Mouse (Mus musculus): Measurements from ENCODE around the gene Noct. TPM values are rescaled to one million over a fixed set of nuclear protein-coding genes. Genes with fewer than 3 reads are reported as not detected.
"Not testable (repeated sequence)": the region's sequence is repeated elsewhere in the genome, so short reads cannot be mapped to it uniquely, and the experiment has no call there.

The Noct gene
- polyA plus RNA-seq (2021) = 36.1 TPM

DNA sequence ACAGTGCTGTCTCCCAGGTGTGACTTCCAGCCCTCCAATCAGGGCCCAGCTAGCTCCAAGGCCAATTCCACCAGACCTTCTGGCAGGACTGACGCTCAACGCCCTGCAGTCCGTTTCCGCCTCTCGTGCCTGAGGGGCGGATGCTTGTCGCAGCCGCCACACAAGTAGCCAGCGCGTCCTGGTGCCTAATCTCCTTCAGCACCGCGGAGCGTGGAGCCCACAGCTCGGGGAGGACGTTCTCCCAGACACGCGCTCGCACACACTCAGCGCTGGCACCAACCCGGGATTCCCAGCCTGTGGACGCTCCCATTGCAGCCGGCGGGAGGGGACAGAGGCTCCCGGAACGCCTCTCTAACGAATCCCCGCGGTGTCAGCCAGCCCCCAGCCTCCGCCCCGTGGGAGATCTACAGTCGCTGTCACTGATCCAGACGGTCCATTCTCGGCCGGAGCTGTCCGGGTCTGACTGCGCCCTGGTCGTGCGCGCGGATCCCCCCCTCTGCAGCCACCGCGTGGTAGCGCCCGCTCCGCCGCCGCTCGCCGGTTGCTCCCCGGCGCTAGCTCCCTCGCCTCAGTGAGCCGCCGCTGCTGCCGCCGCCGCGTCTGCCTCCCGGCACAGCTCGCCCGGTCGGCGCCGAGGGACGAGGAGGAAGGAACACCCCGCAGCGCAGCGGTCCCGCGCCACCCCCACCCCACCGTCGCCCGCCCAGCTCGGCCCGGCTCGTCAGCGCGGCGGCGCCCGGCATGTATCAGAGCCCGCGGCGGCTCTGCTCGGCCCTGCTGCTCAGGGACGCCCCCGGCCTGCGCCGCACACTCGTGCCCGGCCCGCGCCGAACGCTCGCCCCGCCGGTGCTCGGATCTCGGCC is at the start of gene Noct:
Noct (plus strand) TSS at position 85 of the 863 bp plus-strand sequence.
- H3K27me3 ChIP-seq = no peaks in the 10 kb centered on the region
- TF ChIP-seq CTCF (IDR thresholded peaks at IDR 0.05) = no peak
- ChIA-PET POLR2A (interaction anchor here (0.7 to 3.5 kb wide), 8 partner anchors 10 to 142 kb away, joined by 3 to 13 read pairs (median 4); no protein-coding TSS in a partner anchor), CTCF (interaction anchor here (1.1 to 5.2 kb wide), 5 partner anchors 7 to 129 kb away, joined by 3 to 39 read pairs (median 6); no protein-coding TSS in a partner anchor)
- in situ Hi-C loops (cut with MboI; ENCODE audit: low pct_unique_long_range_greater_than_20kb) = no loop called here
- DNase-seq (ENCODE audit: low read depth, low spot score) (peak; percentile 80), ATAC-seq (peak; percentile 70)

DNA sequence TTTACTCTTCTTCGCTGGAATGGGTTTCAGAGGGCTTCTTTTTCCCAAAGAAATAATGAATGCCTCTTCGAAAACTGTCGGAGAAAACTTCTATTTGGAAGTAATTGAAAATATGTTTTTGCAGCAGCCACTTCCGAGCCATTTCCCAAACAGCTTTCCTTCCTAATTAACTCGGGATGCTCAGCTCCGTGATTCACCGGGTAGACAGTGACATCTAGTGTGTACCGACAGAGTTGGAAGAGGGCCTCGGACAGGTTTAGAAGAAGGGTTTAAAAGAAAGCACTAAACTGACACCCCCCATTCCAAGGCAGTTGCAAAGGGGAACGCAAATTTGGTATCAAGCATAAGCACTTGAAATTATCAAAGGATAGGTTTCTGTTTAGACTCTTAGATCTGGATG is 46.1 kb upstream of the Noct start:
- peak; percentile 56 for TF ChIP-seq CTCF (IDR thresholded peaks at IDR 0.05)
- H3K27me3 ChIP-seq = no peaks in the 10 kb centered on the region
- ChIA-PET POLR2A (interaction anchor here (1.5 kb wide), 1 partner anchor 15 kb away, joined by 3 read pairs; no protein-coding TSS in a partner anchor), CTCF (interaction anchor here (0.8 to 1.3 kb wide), 4 partner anchors 8 to 52 kb away, joined by 3 read pairs; no protein-coding TSS in a partner anchor)
- in situ Hi-C loops (cut with MboI; ENCODE audit: low pct_unique_long_range_greater_than_20kb) = loop anchor here (10.0 kb wide), 2 partner anchors 263 to 793 kb away; no protein-coding TSS in a partner anchor
- DNase-seq (ENCODE audit: low read depth, low spot score) = no peak
- ATAC-seq = no peak

DNA sequence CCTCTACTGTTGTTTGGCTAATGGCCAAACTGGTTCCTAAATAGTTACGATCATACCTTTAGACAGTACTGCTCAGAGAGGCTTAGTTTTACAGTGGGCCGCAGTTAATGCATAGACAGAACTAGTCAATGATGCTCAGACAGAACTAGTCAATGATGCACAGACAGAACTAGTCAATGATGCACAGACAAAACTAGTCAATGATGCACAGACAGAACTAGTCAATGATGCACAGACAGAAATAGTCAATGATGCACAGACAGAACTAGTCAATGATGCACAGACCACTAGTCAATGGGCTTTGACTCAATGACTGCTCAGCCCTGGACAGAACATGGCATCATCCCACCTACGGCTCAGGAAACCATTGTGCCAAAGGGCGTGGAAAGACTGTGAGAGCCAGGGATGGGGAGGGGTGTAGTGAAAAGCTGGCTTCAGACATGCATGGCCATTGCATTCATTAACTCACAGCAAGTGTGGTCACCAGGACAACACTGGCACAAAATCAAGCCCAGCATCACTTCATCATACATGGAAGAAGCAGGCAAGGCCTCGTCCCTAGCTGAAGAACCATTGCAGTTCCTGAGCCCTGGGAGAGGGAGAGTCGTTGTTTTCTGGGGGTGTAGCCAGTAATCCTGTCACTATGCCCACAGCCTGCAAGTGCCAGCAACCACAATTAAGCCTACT is 44.6 kb upstream of the Noct start:
- no peaks in the 10 kb centered on the region for H3K27me3 ChIP-seq
- ChIA-PET POLR2A (interaction anchor here (0.9 kb wide), 1 partner anchor 15 kb away, joined by 3 read pairs; no protein-coding TSS in a partner anchor), CTCF (interaction anchor here (1.2 kb wide), 1 partner anchor 9 kb away, joined by 4 read pairs; no protein-coding TSS in a partner anchor)
- ATAC-seq (no peak), DNase-seq (ENCODE audit: low read depth, low spot score) (no peak)
- in situ Hi-C loops (cut with MboI; ENCODE audit: low pct_unique_long_range_greater_than_20kb) = loop anchor here (10.0 kb wide), 2 partner anchors 265 to 795 kb away; no protein-coding TSS in a partner anchor
- TF ChIP-seq CTCF (IDR thresholded peaks at IDR 0.05) = no peak

DNA sequence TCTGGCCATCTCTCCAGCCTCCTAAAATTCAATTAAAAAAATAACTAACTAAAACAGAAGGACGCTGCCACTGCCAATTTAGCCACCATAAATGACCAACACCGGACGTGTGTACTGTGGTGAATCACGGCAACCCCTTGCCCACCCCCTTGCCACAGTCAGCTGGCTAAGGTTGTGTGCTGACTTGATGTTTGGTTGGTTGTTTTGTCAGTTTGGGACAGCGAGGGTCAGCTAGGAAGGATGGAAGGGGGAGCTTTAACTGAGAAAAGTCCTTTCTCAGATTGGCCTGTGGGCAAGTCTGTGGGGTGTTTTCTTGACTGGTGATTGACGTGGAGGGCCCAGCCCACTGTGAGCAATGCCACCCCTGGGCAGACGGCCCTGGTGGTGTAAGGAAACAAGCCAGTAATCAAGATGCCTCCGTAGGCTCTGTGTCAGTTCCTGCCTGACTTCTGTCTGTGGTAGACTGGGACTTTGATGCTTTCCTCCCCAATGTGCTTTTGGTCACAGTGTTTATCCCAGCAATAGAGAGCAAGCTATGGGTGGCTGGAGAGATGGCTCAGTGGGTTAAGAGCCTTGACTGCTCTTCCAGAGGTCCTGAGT is 43.8 kb upstream of the Noct start:
- DNase-seq (ENCODE audit: low read depth, low spot score) = no peak
- ChIA-PET CTCF (no interaction called here), POLR2A (interaction anchor here (0.9 kb wide), 1 partner anchor 15 kb away, joined by 3 read pairs; no protein-coding TSS in a partner anchor)
- no peak for ATAC-seq
- TF ChIP-seq CTCF (IDR thresholded peaks at IDR 0.05) = no peak
- H3K27me3 ChIP-seq = no peaks in the 10 kb centered on the region
- in situ Hi-C loops (cut with MboI; ENCODE audit: low pct_unique_long_range_greater_than_20kb) = no loop called here

DNA sequence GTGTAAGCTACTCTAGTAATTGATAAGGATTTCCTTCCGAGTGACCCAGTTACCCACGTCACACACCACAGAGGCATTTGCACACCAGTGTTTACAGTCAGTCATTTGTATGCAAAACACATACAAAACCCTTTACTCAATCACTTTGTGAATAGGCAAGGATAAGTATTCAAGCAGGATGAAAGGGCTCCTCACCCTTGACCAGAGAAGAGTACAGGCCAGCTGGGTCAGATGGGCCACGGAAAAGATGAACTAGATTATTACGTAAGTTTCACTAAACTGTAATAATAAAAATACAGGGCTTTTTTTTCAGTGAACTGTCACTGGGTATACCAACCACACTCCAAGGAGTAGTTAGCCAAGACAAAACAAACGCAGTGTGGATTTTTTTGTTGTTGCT is 41.8 kb upstream of the Noct start:
- no peak for DNase-seq (ENCODE audit: low read depth, low spot score)
- CTCF ChIA-PET = interaction anchor here (1.2 kb wide), 1 partner anchor 52 kb away, joined by 5 read pairs; no protein-coding TSS in a partner anchor
- no peak for TF ChIP-seq CTCF (IDR thresholded peaks at IDR 0.05)
- POLR2A ChIA-PET = no interaction called here
- in situ Hi-C loops (cut with MboI; ENCODE audit: low pct_unique_long_range_greater_than_20kb) = no loop called here
- no peak for ATAC-seq
- no peaks in the 10 kb centered on the region for H3K27me3 ChIP-seq

DNA sequence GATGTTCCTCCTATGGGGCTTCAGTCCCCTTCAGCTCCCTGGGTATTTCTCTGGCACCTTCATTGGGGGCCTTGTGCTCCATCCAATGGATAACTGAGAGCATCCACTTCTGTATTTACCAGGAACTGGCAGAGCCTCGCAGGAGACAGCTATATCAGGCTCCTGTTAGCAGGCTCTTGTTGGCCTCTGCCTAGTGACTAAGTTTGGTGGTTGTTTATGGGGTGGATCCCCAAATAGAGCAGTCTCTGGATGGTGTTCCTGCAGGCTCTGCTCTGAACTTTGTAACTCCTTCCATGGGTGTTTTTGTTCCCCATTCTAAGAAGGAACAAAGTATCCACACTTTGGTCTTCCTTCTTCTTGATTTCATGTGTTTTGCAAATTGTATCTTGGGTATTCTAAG is 40.7 kb upstream of the Noct start:
- CTCF ChIA-PET, ATAC-seq, POLR2A ChIA-PET: not testable (repeated sequence)

DNA sequence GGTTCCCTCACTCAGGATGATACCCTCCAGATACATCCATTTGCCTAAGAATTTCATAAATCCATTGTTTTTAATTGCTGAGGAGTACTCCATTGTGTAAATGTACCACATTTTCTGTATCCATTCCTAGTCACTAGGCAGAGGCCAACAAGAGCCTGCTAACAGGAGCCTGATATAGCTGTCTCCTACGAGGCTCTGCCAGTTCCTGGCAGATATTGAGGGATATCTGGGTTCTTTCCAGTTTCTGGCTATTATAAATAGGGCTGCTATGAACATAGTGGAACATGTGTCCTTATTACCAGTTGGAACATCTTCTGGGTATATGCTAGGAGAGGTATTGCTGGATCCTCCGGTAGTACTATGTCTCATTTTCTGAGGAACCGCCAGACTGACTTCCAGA is 40.3 kb upstream of the Noct start:
- in situ Hi-C loops (cut with MboI; ENCODE audit: low pct_unique_long_range_greater_than_20kb) = not testable (repeated sequence)

More for the DNA sequence above, 40.7 kb upstream of the Noct start:
- in situ Hi-C loops (cut with MboI; ENCODE audit: low pct_unique_long_range_greater_than_20kb); H3K27me3 ChIP-seq; DNase-seq (ENCODE audit: low read depth, low spot score): not testable (repeated sequence)

DNA sequence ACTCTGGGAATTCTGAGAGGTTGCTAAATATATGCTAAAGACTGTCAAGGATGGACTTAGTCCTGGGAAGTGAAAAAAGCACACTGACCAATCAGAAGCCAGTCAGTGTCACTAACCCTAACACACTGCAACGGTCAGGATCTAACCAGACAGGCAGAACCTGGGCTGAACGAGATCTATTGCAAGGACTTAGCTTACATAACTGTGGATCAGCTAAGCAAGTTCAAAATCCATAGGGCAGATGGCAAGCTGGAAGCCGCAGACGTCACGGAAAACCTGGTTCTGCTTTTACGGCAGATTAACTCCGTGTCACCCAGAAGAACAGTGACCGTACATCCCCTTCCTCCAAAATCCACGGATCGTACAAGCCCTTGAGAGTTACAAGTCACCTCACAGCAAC is 39.5 kb upstream of the Noct start:
- no peak for DNase-seq (ENCODE audit: low read depth, low spot score)
- no peak for TF ChIP-seq CTCF (IDR thresholded peaks at IDR 0.05)
- CTCF ChIA-PET = interaction anchor here (1.3 to 1.4 kb wide), 2 partner anchors 9 to 10 kb away, joined by 3 to 4 read pairs; no protein-coding TSS in a partner anchor
- in situ Hi-C loops (cut with MboI; ENCODE audit: low pct_unique_long_range_greater_than_20kb) = no loop called here
- H3K27me3 ChIP-seq = no peaks in the 10 kb centered on the region
- POLR2A ChIA-PET = no interaction called here
- ATAC-seq = no peak

More for the DNA sequence above, 40.3 kb upstream of the Noct start:
- DNase-seq (ENCODE audit: low read depth, low spot score); POLR2A ChIA-PET; ATAC-seq; H3K27me3 ChIP-seq: not testable (repeated sequence)
- CTCF ChIA-PET = interaction anchor here (1.3 to 1.4 kb wide), 2 partner anchors 8 to 11 kb away, joined by 3 to 4 read pairs; no protein-coding TSS in a partner anchor

DNA sequence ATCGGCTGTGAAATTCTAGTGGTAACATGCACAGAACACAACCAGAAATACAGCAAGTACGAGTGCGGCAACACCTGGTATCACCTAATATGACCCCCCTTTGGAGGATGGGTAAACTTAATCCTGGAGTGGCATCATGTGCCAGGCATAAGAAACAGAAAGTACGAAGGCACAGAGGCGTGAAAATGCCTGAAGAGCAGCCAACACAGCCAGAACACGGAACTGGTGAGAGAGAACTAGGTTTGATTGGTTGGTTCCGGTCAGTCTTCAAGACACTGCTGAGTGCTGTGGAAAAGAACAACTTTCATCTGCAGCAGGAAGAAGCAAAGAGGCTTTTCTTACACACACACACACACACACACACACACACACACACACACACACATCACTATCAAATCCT is 38.8 kb upstream of the Noct start:
- no peaks in the 10 kb centered on the region for H3K27me3 ChIP-seq
- ChIA-PET POLR2A (no interaction called here), CTCF (no interaction called here)
- no peak for TF ChIP-seq CTCF (IDR thresholded peaks at IDR 0.05)
- no peak for DNase-seq (ENCODE audit: low read depth, low spot score)
- ATAC-seq = no peak
- in situ Hi-C loops (cut with MboI; ENCODE audit: low pct_unique_long_range_greater_than_20kb) = no loop called here

DNA sequence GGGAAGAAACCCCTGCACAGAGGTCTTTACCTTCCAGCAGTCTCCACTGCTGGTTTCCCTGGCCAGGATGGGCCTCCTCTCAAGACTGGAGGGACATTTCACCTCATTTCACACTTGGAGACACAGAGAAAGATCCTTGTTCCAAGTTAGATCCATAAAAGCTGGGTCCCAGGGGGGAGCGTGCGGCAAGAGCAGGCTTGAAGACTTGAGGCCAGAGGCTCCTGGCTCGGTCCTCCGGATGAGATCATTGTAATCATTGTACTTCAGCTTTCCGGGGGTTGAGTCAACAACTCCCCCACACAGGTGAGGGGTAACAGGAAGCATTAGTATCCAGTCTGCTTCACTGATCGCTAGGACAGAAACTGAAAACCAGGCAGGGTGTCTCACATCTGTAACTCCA is 30.2 kb upstream of the Noct start:
- ChIA-PET CTCF (interaction anchor here (0.8 to 6.8 kb wide), 3 partner anchors 10 to 29 kb away, joined by 3 to 39 read pairs (median 4); partner anchors contain the start of gene Noct), POLR2A (interaction anchor here (1.1 to 2.4 kb wide), 3 partner anchors 12 to 35 kb away, joined by 3 to 13 read pairs (median 5); partner anchors contain the start of gene Noct)
- no peaks in the 10 kb centered on the region for H3K27me3 ChIP-seq
- DNase-seq (ENCODE audit: low read depth, low spot score) (peak; percentile 78), ATAC-seq (no peak)
- in situ Hi-C loops (cut with MboI; ENCODE audit: low pct_unique_long_range_greater_than_20kb) = no loop called here
- TF ChIP-seq CTCF (IDR thresholded peaks at IDR 0.05) = no peak
